Mouse (Mus musculus) intestine, postnatal 0 days (tissue): ENCODE results near the gene Sema4d. TPM values are rescaled to one million over a fixed set of nuclear protein-coding genes. Genes with fewer than 3 reads are reported as not detected.
A peak's percentile ranks its signal among the peaks of the same experiment; 100 is the strongest.

ENCODE experiments used
- ATAC-seq: fragments of 200-750 bp; cut with Nextera tagmentation; 2 replicates; pipeline ENCODE4 v1.8.0; 2017; ENCODE audit warnings: mild to moderate bottlenecking, moderate TSS enrichment, moderate library complexity
- H3K27ac ChIP-seq: fragments of 300-500 bp; sonication (generic); 2 replicates; pipeline ENCODE4 v1.5.1; 2014; ENCODE audit warnings: mild to moderate bottlenecking, low read depth, low read length, moderate library complexity
- H3K27me3 ChIP-seq: fragments of 300-500 bp; sonication (generic); replicated peaks from 2 replicates; pipeline ENCODE4 v1.6.1; 2014; ENCODE audit warnings: low read length, mixed read lengths; ENCODE audit not compliant: control insufficient read depth, insufficient read depth
- H3K36me3 ChIP-seq: fragments of 300-500 bp; sonication (generic); 2 replicates; pipeline ENCODE4 v1.6.1; 2014; ENCODE audit warnings: mild to moderate bottlenecking, moderate library complexity; ENCODE audit not compliant: control insufficient read depth, insufficient read depth
- H3K4me1 ChIP-seq: fragments of 300-500 bp; sonication (generic); replicated peaks from 2 replicates; pipeline ENCODE4 v1.6.1; 2014; ENCODE audit warnings: antibody characterized with exemption, low read length, mixed read lengths; ENCODE audit not compliant: control insufficient read depth, insufficient read depth
- H3K4me2 ChIP-seq: fragments of 300-500 bp; sonication (generic); replicated peaks from 2 replicates; pipeline ENCODE4 v1.6.1; 2014; ENCODE audit warnings: low read depth, mild to moderate bottlenecking, moderate library complexity
- H3K4me3 ChIP-seq: fragments of 300-500 bp; sonication (generic); 2 replicates; pipeline ENCODE4 v1.5.1; 2014; ENCODE audit warnings: low read depth, low read length
- H3K9ac ChIP-seq: fragments of 300-500 bp; sonication (generic); 2 replicates; pipeline ENCODE4 v1.6.1; 2014; ENCODE audit warnings: mild to moderate bottlenecking, low read depth, low read length
- H3K9me3 ChIP-seq: fragments of 300-500 bp; sonication (generic); 2 replicates; pipeline ENCODE4 v1.6.1; 2016; ENCODE audit warnings: mixed run types; ENCODE audit not compliant: control insufficient read depth
- CTCF ChIP-seq: sonication (generic); IDR thresholded peaks from 2 replicates; pipeline ENCODE4 v1.5.1; 2016; ENCODE audit warnings: low read depth, mild to moderate bottlenecking, control low read depth, antibody characterized with exemption, moderate library complexity
- WGBS: fragments of 180-500 bp; shearing (Covaris S2); extraction: QIAGEN DNeasy Blood & Tissue Kit; methylation state at CpG from one replicate; pipeline ENCODE4 v1.1.7; 2014; 5-methylcytosine and 5-hydroxymethylcytosine counted together
- microRNA-seq: library from miRNA; unstranded; fragments of <30 nt; microRNA quantifications from one replicate; pipeline ENCODE4, GENCODE M21; 2016
- polyA plus RNA-seq: library from polyadenylated mRNA; unstranded; fragments of >200 nt; fragmentation: Nextera tagmentation; extraction: Ambion mirVana; gene quantifications from 2 replicates; pipeline ENCODE4 v1.2.1, GENCODE M21; 2015

The Sema4d gene
- polyA plus RNA-seq, 1 experiment from 2014 or later, result 3.4 TPM

DNA sequence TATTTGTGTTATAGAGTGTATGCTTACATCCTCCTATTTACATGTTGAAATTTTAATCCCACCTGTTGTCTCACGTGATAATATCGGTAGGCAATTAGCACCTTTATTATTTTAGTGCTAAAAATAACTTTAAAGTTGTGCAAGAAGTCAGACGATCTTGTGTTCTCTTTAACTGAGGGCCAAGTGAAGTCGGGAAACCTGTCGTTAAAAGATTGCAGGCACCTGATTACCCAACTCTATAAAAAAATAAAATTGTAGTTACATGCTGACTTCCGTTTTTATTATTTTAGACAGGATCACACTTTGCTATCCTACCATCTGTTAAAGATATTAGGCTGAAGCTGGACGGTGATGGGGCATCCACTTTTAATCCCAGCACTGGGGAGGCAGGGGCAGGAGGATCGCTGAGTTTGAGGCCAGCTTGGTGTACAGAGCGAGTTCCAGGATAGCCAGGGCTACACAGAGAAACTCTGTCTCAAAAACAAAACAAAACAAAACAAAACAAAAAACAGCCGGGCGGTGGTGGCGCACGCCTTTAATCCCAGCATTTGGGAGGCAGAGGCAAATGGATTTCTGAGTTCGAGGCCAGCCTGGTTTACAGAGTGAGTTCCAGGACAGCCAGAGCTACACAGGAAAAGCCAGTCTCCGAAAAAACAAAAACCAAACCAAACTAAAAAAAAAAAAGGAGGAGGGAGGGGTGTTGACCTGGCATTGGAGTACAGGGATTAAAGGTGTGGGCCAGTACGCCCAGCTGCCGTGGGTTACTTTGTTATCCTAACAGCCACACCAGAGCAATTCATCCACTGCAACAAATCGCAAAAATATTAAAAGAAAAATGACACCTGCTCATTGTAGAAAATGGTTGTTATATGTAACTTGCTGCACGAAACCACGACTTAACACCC is 149.4 kb downstream of the Sema4d start:
- no peak for ATAC-seq
- no peaks in the 10 kb centered on the region for H3K27me3 ChIP-seq
- no peak for TF ChIP-seq CTCF
- no peaks in the 10 kb centered on the region for H3K9me3 ChIP-seq
- H3K4me2 ChIP-seq, result peak overlapping the region; percentile 76
- peak overlapping the region; percentile 41; the same call in 1 of the 2 replicates for H3K27ac ChIP-seq
- no peaks in the 10 kb centered on the region for H3K36me3 ChIP-seq
- no peaks in the 10 kb centered on the region for H3K4me1 ChIP-seq
- peak overlapping the region; percentile 94 for H3K4me3 ChIP-seq
- H3K9ac ChIP-seq, result peak overlapping the region; percentile 53; the same call in 1 of the 2 replicates
- WGBS, result 36% methylated on average over 20 of the region's 20 CpGs

DNA sequence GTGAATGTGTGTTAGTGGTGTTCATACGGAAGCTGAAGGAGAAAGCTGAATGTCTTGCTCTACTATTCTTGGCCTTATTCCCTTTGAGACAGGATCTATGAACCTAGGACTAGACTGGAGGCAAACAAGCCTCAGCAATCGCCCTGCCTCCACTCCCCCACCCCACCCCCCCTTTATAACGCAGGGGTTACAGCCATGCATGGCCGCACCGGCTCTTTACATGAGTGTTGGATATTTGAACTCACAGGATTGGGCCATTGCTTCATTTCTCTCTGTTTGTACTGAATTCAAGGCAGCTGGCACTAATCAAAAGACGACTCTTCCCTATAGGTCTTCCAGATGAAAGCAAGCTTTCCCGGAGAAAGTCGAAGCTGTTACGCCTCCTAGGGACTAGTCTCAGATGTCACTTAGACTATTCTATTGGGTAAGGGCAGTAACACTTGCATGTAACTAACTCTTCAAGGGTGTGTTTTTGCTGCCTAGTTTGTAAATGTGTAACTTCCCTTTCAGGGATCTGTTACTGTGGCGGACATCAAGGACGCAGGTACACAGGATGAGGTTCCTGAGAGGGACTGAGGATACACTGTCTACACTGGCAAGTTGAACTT is 151.3 kb downstream of the Sema4d start:
- Histone ChIP-seq H3K4me3 (peak overlapping the region; percentile 23), H3K9me3 (no peaks in the 10 kb centered on the region), H3K27ac (peak overlapping the region; percentile 57), H3K4me2 (peak overlapping the region; percentile 55), H3K36me3 (no peaks in the 10 kb centered on the region), H3K9ac (no peak overlapping the region), H3K27me3 (no peaks in the 10 kb centered on the region), H3K4me1 (no peaks in the 10 kb centered on the region)
- peak; percentile 57 for TF ChIP-seq CTCF
- 20% methylated on average over 11 of the region's 11 CpGs for WGBS
- peak; percentile 26 for ATAC-seq

GRCm38 (mm10) chr13:51641424-51641823 is 152.1 kb downstream of the Sema4d start:
- H3K9ac ChIP-seq, result no peak overlapping the region
- H3K9me3 ChIP-seq, result no peaks in the 10 kb centered on the region
- TF ChIP-seq CTCF, result no peak
- no peak overlapping the region for H3K4me3 ChIP-seq
- no peak overlapping the region; the same call in 1 of the 2 replicates for H3K4me2 ChIP-seq
- 88% methylated on average over 3 of the region's 3 CpGs for WGBS
- no peak overlapping the region for H3K27ac ChIP-seq
- H3K27me3 ChIP-seq, result no peaks in the 10 kb centered on the region
- H3K36me3 ChIP-seq, result no peaks in the 10 kb centered on the region
- ATAC-seq, result no peak
- no peaks in the 10 kb centered on the region for H3K4me1 ChIP-seq

DNA sequence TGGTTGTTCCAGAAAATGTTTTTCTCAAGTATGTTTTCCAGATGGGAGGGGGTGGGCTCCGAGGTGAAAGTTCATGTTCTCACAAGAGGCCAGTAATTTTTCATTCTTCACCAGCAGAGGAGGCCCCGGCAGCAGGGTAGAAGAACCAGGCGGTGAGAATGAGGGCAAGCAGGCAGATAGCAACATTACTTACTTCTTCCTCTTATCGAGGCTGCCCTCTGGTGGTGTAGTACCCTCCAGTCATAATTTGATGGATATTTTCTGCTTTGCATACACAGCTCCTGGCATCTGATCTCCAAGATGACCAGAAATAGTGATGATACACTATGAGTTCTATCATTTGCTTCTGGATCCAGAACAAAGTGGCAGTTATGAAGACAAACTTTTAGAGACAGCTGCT is 154.6 kb downstream of the Sema4d start:
- WGBS, result 76% methylated on average over 4 of the region's 4 CpGs

More for the DNA sequence above, 154.6 kb downstream of the Sema4d start:
- Histone ChIP-seq H3K36me3 (no peaks in the 10 kb centered on the region), H3K27me3 (no peaks in the 10 kb centered on the region), H3K9me3 (no peaks in the 10 kb centered on the region), H3K27ac (no peak overlapping the region), H3K4me1 (no peaks in the 10 kb centered on the region), H3K4me3 (no peak overlapping the region), H3K4me2 (no peak overlapping the region), H3K9ac (no peak overlapping the region)
- peak; percentile 43; the same call in 1 of the 2 replicates for TF ChIP-seq CTCF
- no peak for ATAC-seq

Small RNA genes within 50 kb of the gene (microRNA-seq; reads per million reads assigned to microRNA genes)
- gene Gm23566, result not detected

Other genes starting within 250 kb of the Sema4d start
- 0.17 TPM in 2 replicates for gene Shc3, start 224.3 kb downstream of the Sema4d start, polyA plus RNA-seq
- gene Cks2, start 148.5 kb downstream of the Sema4d start, polyA plus RNA-seq, result 109 and 119 TPM in 2 replicates
- 20.2 and 26.1 TPM in 2 replicates for gene Secisbp2, start 142.1 kb downstream of the Sema4d start, polyA plus RNA-seq
- gene Gadd45g, start 52.9 kb upstream of the Sema4d start, polyA plus RNA-seq, result 28.7 and 32.7 TPM in 2 replicates